7 mouse cellular contexts compared by ENCODE assay signal in the genomic region with DNA sequence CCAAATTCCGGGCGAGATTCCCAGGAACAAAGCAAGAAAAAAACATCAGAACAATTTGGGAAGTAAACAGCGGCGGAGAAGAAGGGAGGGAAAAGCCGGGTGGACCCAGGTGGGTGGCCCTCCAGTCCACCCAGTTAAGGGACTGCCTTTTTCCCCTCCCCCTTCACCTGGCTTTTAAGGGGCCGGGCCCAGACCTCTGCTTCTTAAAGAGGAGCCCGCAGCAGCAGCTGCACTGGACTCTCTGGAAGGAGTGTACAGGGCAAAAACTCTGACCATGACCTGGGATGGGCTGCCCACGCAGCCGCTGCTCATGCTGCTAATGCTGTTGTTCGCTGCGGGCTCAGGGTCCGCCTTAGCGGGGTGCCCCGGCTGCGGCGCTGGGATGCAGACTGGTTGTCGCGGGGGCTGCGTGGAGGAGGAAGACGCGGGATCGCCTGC. TPM values are rescaled to one million over a fixed set of nuclear protein-coding genes. Genes with fewer than 3 reads are reported as not detected.
A peak's percentile ranks its signal among the peaks of the same experiment; 100 is the strongest.
DNase-seq lines count a peak whose midpoint lies in the region; ATAC-seq and TF ChIP-seq lines count a peak whose summit lies in the region.

A gene (plus strand): TSS at position 89 of the 438 bp plus-strand sequence.

- H3K27me3 ChIP-seq in ES-Bruce4 (ENCODE audit: control insufficient read depth, insufficient read depth, low read length, poor library complexity, severe bottlenecking): peaks cover 11% of the 10 kb centered on the region; the same call in 1 of the 2 replicates
- H3K27me3 ChIP-seq in hindbrain, postnatal 0 days (ENCODE audit: insufficient read depth, low read length): peaks cover 4% of the 10 kb centered on the region; the same call in 1 of the 2 replicates

- no peak within 1 kb of the TSS for H3K27ac ChIP-seq in ES-Bruce4 (ENCODE audit: insufficient read depth, low read length)
- H3K27ac ChIP-seq in hindbrain, postnatal 0 days: no peak within 1 kb of the TSS

- no peak for TF ChIP-seq CTCF in ES-Bruce4 (IDR thresholded peaks at IDR 0.05; ENCODE audit: low read depth, low read length)
- TF ChIP-seq CTCF in hindbrain, postnatal 0 days (IDR thresholded peaks at IDR 0.05; ENCODE audit: low read depth): no peak

- no peak for TF ChIP-seq EP300 in ES-Bruce4 (IDR thresholded peaks at IDR 0.05; ENCODE audit: insufficient read depth, low read depth, low read length)

- H3K4me2 ChIP-seq in hindbrain, postnatal 0 days (ENCODE audit: low read depth, low read length): peak within 1 kb of the TSS; percentile 19; the same call in 1 of the 2 replicates

- H3K9ac ChIP-seq in ES-Bruce4 (ENCODE audit: low read depth, poor library complexity, severe bottlenecking): peak within 1 kb of the TSS; percentile 60
- no peak within 1 kb of the TSS for H3K9ac ChIP-seq in hindbrain, postnatal 0 days (replicated peaks; ENCODE audit: low read length)

- no peak for ATAC-seq in hindbrain, postnatal 0 days

- DNase-seq in 3134 (ENCODE audit: extremely low read depth, insufficient read length, low spot score): peak; percentile 68
- DNase-seq in gastrocnemius, postnatal 14 days: peak; percentile 50
- DNase-seq in hindbrain, postnatal 0 days (ENCODE audit: low spot score): no peak
- peak; percentile 23 for DNase-seq in lung, postnatal 14 days
- peak; percentile 42 for DNase-seq in urinary bladder, postnatal 14 days (ENCODE audit: low spot score)
- no peak for DNase-seq in spleen, postnatal 4 days (ENCODE audit: low spot score in 2 of 2)

- intact Hi-C loops in gastrocnemius, postnatal 14 days (cut with DNase I; ENCODE audit: low total_unique reads): no loop called here

- no peaks in the 10 kb centered on the region for H3K36me3 ChIP-seq in ES-Bruce4 (ENCODE audit: control insufficient read depth, insufficient read depth, low read length, poor library complexity, severe bottlenecking)
- no peaks in the 10 kb centered on the region for H3K36me3 ChIP-seq in hindbrain, postnatal 0 days (ENCODE audit: insufficient read depth, low read length)

- H3K4me3 ChIP-seq in ES-Bruce4 (ENCODE audit: low read depth, low read length): peak within 1 kb of the TSS; percentile 59
- peak within 1 kb of the TSS; percentile 10; the same call in 1 of the 2 replicates for H3K4me3 ChIP-seq in hindbrain, postnatal 0 days (ENCODE audit: low read length)

- TF ChIP-seq POLR2A in ES-Bruce4 (IDR thresholded peaks at IDR 0.05; ENCODE audit: insufficient read depth, low read length): no peak

- H3K9me3 ChIP-seq in ES-Bruce4 (replicated peaks; ENCODE audit: control insufficient read depth, insufficient read depth, low read length, poor library complexity, severe bottlenecking): no peaks in the 10 kb centered on the region
- no peaks in the 10 kb centered on the region for H3K9me3 ChIP-seq in hindbrain, postnatal 0 days (ENCODE audit: low read length)

- no peaks in the 10 kb centered on the region for H3K4me1 ChIP-seq in ES-Bruce4 (ENCODE audit: control insufficient read depth, insufficient read depth, low read length)
- no peaks in the 10 kb centered on the region for H3K4me1 ChIP-seq in hindbrain, postnatal 0 days (ENCODE audit: insufficient read depth, low read length)

- 9% methylated on average over 22 of the region's 22 CpGs for WGBS in hindbrain, postnatal 0 days

RNA-seq across cellular contexts. Expression of the gene that starts here (rescaled TPM):
- 2.0 and 2.2 TPM in 2 replicates for polyA plus RNA-seq in ES-Bruce4 (2011; ENCODE audit: insufficient read depth, insufficient read length, low read depth, missing spikeins)
- 10 to 100 TPM; 65.6 to 80.6 TPM for total RNA-seq in gastrocnemius, postnatal 14 days (2021)
- 5.6 and 12.8 TPM in 2 replicates for total RNA-seq in hindbrain, postnatal 0 days (2014; rRNA removed)
- 9.7 and 11.5 TPM in 2 replicates for polyA plus RNA-seq in hindbrain, postnatal 0 days (2015; fragmentation: Nextera tagmentation; extraction: Ambion mirVana)

Comparison
In these comparisons a context has a peak if more than half of its experiments do, and no peak if none do; other contexts are left out.
1. DNase-seq: peak in 3134 (single experiment), gastrocnemius, postnatal 14 days (single experiment), lung, postnatal 14 days (single experiment) and urinary bladder, postnatal 14 days (single experiment); none in hindbrain, postnatal 0 days (single experiment) and spleen, postnatal 4 days (0 of 2).